Mouse (Mus musculus) cerebellum, postnatal 25 days (tissue): ENCODE data around the gene Angpt4.

Source experiments
- DNase-seq, 2 experiments: peaks; one replicate each; pipeline ENCODE4 v3.0.0; 2021; ENCODE audit warnings: mixed read lengths in 2 of 2

Gene Angpt4

GRCm38 (mm10) chr2:151910919-151911500 is at the start of gene Angpt4:
TSS of gene Angpt4 (plus strand) at chr2:151911210.
- DNase-seq = no peak

- no peak for DNase-seq
These were observed 48.7 kb upstream of the Angpt4 start for GRCm38 (mm10) chr2:151862257-151862810.

GRCm38 (mm10) chr2:151864941-151865340 is 46.1 kb upstream of the Angpt4 start:
- no peak for DNase-seq

- DNase-seq = peak; percentile 35 to 65
These were observed 44.5 kb upstream of the Angpt4 start for GRCm38 (mm10) chr2:151866487-151866886.

- DNase-seq = no peak
These were observed 42.8 kb upstream of the Angpt4 start for GRCm38 (mm10) chr2:151868196-151868595.

- DNase-seq = peak in 1 of 2 experiments; percentile 44
These were observed 36.5 kb upstream of the Angpt4 start for GRCm38 (mm10) chr2:151874551-151874950.

GRCm38 (mm10) chr2:151876012-151876485 is 35.0 kb upstream of the Angpt4 start:
- peak; percentile 67 to 71 for DNase-seq

DNA sequence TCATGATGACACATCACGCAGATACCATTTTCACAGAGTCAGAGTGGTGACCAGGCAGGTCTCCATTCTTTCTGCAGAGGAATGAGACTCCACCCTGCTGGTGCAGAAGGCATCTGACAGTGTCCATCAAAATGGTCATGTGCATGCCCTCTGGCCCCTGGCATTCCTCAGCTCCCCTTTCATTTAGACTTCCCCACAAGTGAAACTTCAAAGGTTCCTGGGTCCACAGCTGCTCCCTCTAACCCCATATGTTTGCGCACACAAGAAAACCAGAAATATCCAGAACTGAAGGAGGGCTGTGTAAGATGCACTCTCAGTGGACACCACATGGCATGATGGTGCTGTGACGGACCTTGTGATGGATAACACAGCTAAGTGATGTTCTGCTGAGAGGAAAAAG is 32.4 kb upstream of the Angpt4 start:
- DNase-seq = no peak

DNA sequence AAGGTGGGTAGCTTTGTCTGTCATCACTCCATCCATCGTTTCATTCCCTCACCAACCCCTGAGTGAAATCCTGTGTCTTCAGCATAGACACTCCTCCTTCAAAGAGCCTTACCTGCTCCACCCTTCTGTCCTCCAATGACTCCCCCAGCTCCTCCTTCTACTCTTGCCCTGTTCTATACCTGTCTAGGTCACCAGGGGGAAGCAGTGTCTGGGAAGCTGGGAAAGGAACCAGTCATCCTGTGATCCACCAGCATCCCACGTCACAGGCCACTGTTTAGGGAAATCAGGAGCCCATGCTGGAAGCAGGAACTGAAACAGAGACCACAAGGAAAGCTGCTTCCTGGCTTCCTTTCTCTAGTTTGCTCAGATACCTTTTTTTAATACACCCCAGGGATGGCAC is 31.2 kb upstream of the Angpt4 start:
- DNase-seq = no peak

GRCm38 (mm10) chr2:151891031-151891430 is 20.0 kb upstream of the Angpt4 start:
- DNase-seq = peak in 1 of 2 experiments; percentile 19

DNA sequence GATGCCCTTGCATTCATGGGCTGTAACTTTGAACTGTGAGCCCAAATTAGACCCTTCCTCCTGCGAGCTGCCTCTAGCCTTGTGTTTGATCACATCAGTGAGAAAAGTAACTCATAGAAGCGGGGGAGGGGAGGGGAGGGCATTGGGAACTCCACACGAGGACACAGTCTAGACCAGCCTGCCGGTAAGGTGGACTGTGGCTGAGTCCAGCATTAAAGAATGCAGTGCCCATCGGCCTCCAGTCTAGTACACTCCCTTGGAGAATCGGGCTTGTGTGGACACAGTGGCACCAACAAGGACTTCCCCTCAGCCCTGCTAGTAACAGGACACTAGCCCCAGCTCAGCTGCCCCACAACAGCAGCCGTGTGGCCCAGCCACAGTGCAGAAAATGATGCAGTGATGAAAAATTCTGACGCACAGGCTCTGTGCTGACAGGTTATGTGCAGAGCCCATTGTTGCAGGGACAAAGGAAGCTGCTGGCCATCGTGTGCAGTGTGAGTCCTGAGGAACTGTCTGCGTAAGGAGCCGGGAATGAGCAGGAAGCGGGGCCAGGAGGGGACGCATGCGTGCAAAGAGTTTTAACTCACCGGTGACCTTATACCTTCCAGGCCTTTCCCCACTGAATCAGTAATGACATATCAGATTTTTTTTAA is 17.8 kb upstream of the Angpt4 start:
- no peak for DNase-seq

- no peak for DNase-seq
These were observed 16.6 kb upstream of the Angpt4 start for GRCm38 (mm10) chr2:151894209-151894980.

DNA sequence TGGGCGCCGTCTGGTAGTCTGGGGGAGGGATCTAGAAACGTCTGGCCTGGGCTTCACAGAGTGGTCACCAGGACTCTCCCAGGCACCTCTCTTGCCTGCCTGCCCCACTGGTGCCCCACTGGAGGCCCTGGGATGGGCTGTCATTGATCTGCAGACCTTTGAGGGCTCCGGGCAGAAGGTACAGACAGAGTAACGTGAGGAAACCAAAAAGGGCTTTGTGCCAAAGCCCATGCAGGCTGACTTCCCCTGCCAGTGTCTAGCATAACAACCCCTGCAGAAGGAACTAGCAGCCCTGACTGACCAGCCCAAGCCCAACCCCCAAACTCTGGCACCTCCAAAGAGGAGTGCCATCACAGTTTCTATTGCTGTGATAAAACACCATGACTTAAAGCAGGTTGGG is 15.1 kb upstream of the Angpt4 start:
- no peak for DNase-seq

- no peak for DNase-seq
These were observed 12.9 kb upstream of the Angpt4 start for GRCm38 (mm10) chr2:151898106-151898505.

DNA sequence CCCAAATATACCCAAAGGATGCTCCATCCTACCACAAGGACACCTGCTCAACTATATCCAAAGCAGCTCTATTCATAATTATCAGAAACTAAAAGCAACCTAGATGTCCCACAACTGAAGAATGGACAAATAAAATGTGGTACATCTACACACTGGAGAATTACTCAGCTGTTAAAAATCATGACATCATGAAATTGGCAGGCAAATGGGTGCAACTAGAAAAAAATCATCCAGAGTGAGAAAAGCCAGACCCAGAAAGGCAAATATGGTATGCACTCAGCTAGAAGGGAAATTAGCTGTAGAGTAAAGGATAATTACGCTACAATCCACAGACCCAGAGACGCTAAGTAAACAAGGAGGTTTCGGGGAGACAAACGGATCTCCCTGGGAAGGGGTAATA is 10.2 kb upstream of the Angpt4 start:
- DNase-seq = no peak

GRCm38 (mm10) chr2:151903267-151903666 is 7.7 kb upstream of the Angpt4 start:
- DNase-seq = no peak

GRCm38 (mm10) chr2:151903933-151904332 is 7.1 kb upstream of the Angpt4 start:
- peak; percentile 21 to 41 for DNase-seq

DNA sequence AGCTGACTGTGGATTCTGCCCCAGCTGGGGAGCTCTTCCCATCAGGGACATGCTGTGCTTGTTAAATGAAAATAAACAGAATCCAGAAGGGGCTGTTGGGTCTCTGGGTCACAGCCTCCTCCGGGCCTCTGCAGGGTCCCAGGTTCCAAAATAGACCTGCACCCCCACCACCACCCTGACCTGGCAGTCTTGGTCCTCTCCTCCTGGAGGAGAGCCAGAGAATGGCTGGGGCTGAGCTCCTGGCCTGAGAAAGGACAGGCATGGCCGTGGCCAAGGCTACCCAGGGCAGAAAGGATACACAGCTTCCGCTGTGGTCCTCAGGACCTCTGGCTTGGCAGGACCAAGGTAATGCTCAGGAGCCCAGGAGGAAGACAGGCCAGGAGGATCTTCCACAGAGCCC is 6.4 kb upstream of the Angpt4 start:
- DNase-seq = peak; percentile 25 to 34

GRCm38 (mm10) chr2:151907020-151907419 is 4.0 kb upstream of the Angpt4 start:
- no peak for DNase-seq

DNA sequence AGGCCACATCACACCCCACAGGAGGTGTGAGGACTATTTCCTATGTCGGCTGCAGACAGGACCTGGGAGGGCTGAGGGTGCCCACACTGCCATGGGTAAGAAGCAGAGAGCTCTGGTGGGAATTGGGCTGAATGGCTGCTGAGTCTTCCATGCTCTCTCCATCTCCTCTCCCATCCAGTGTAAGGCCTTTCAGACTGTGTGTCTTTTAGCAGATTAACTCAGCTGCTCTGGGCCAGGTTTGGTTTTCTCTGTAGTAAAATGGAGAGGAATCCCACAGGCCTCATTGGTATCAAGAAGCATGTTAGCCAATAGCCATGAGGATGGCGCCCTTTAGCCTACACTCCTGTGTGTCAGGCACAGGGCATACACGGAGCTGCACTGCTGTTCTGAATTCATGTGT is 1.6 kb upstream of the Angpt4 start:
- no peak for DNase-seq

DNA sequence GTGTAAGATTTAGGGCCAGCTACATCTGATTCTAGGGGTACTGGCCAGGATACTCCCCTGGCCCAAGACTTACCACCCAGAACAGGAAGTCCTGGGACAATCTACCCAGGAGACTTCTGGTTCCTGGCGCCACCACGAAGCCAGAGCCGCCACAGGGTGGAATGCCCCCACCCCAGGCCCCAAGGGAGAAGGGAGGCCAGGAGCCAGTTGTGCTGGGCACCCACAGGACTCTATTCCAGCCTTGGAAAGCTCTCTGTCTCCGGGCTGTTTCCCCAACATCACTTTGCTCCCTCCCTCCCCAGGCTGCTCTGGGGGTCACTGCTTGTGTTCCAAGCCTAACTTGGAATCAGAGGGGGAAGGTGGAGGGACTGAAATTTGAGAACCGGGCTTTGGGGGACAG is 512 bp upstream of the Angpt4 start:
- DNase-seq = no peak

DNA sequence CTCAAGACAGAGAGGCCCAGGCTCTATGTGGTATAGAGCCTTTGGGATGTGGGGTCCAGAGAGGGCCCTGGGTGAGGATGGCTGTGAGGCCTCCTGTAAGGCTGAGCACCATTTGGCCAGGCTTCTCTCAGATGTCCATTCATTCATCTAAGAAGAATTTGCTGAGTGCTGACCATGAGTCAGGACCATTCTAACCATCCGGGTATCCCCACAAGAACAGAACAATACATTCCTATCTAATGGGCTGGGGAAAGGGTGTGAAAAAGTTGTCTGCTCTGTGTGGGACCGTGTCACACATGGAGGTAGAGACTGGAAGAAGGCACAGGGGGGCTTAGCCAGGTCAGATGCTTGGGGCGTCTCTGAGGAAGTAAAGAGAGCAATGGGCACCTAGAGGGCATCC is 741 bp downstream of the Angpt4 start:
- DNase-seq = no peak

GRCm38 (mm10) chr2:151914120-151914519 is 3.1 kb downstream of the Angpt4 start:
- no peak for DNase-seq

GRCm38 (mm10) chr2:151915111-151915510 is 4.1 kb downstream of the Angpt4 start:
- no peak for DNase-seq
